Mouse (Mus musculus) lung, embryonic 14.5 days (tissue): Measurements from ENCODE around the gene Por. TPM values are rescaled to one million over a fixed set of nuclear protein-coding genes. Genes with fewer than 3 reads are reported as not detected.

Experiments used
- ATAC-seq: fragments of 200-750 bp; cut with Nextera tagmentation; 2 replicates; pipeline ENCODE4 v1.8.0; 2017; ENCODE audit warnings: mild to moderate bottlenecking, moderate TSS enrichment, moderate library complexity; ENCODE audit not compliant: insufficient read depth
- DNase-seq: peaks from one replicate; pipeline ENCODE4 v3.0.0-alpha.2; 2015
- H3K27ac ChIP-seq: fragments of 300-500 bp; sonication (generic); 2 replicates; pipeline ENCODE4 v1.5.1; 2014; ENCODE audit warnings: low read depth, mild to moderate bottlenecking, moderate library complexity
- H3K27me3 ChIP-seq: fragments of 300-500 bp; sonication (generic); 2 replicates; pipeline ENCODE4 v1.6.1; 2014; ENCODE audit warnings: low read length, control low read depth; ENCODE audit not compliant: insufficient read depth
- H3K36me3 ChIP-seq: fragments of 300-500 bp; sonication (generic); 2 replicates; pipeline ENCODE4 v1.6.1; 2014; ENCODE audit warnings: control low read depth; ENCODE audit not compliant: insufficient read depth
- H3K4me1 ChIP-seq: fragments of 300-500 bp; sonication (generic); 2 replicates; pipeline ENCODE4 v1.6.1; 2014; ENCODE audit warnings: antibody characterized with exemption, control low read depth; ENCODE audit not compliant: insufficient read depth
- H3K4me2 ChIP-seq: fragments of 300-500 bp; sonication (generic); 2 replicates; pipeline ENCODE4 v1.6.1; 2014; ENCODE audit warnings: mild to moderate bottlenecking
- H3K4me3 ChIP-seq: fragments of 300-500 bp; sonication (generic); 2 replicates; pipeline ENCODE4 v1.5.1; 2014; ENCODE audit warnings: low read depth, low read length
- H3K9ac ChIP-seq: fragments of 300-500 bp; sonication (generic); 2 replicates; pipeline ENCODE4 v1.6.1; 2014
- H3K9me3 ChIP-seq: fragments of 300-500 bp; sonication (generic); 2 replicates; pipeline ENCODE4 v1.6.1; 2016; ENCODE audit warnings: low read depth, low read length, control low read depth
- CTCF ChIP-seq: IDR thresholded peaks from 2 replicates; pipeline ENCODE4 v1.5.1; 2016; ENCODE audit warnings: antibody characterized with exemption, low read depth
- WGBS: fragments of 180-500 bp; shearing (Covaris S2); extraction: QIAGEN DNeasy Blood & Tissue Kit; methylation state at CpG from one replicate; pipeline ENCODE4 v1.1.7; 2014; 5-methylcytosine and 5-hydroxymethylcytosine counted together
- polyA plus RNA-seq: library from polyadenylated mRNA; unstranded; fragments of >200 nt; fragmentation: Nextera tagmentation; extraction: Ambion mirVana; gene quantifications from 2 replicates; pipeline ENCODE4 v1.2.1, GENCODE M21; 2014

The Por gene
- polyA plus RNA-seq, 1 experiment from 2014 or later = 52.7 TPM

DNA sequence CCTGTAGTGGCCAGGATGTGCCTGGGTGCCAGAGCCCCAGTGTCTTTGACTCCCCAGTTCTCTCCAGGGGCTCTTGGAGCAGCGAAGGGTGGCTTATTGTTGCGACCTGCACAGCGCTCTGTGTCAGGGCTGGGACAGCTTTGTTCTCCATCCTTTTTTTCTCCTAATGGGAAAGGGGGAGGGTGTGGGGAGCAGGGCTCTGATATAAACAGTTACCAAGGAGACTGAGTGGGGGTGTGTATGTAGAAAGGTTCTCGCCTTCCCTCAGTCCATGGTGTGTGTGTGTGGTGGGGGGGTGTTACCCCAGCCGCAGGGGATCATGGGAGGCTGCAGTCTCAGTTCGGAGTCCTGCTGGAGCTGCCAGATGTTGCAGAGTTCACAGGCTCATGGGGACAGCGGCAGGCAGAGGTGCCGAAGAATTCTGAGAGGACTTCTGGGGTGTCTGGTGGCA, 55.6 kb downstream of the Por start:
- no peaks in the 10 kb centered on the region for H3K27me3 ChIP-seq
- WGBS = 16% methylated on average over 8 of the region's 8 CpGs
- peaks cover 15% of the 10 kb centered on the region for H3K36me3 ChIP-seq
- 0 out of 2 replicates have a peak overlapping the region, but pooled peaks have one; percentile 15 for H3K4me3 ChIP-seq
- no peaks in the 10 kb centered on the region for H3K9me3 ChIP-seq
- H3K4me1 ChIP-seq = peaks cover 19% of the 10 kb centered on the region
- DNase-seq (peak; percentile 79), ATAC-seq (peak; percentile 89)
- TF ChIP-seq CTCF = no peak
- H3K4me2 ChIP-seq = peak overlapping the region; percentile 50
- H3K9ac ChIP-seq = peak overlapping the region; percentile 32; the same call in 1 of the 2 replicates
- peak overlapping the region; percentile 86 for H3K27ac ChIP-seq

DNA sequence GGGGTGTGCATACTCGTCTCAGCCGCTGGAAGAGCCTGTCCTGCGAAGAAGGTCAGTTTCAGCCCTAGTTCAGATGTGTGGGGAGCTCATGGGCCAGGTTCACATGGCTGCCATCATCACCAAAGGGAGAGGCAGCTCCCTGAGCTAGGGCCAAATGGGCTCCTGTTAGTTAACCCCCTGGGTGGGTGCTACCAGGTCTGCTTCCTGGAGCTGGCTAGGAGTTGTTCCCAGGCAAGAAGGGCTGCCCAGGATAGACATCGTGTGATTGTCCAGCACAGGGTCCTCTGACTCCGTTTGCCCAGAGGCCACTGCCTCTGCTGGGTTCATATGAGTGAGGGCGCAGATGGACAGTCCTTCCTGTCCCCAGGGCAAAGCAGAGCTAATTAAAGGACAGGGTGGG, 56.2 kb downstream of the Por start:
- peak overlapping the region; percentile 86; the same call in 1 of the 2 replicates for H3K27ac ChIP-seq
- 36% methylated on average over 6 of the region's 6 CpGs for WGBS
- TF ChIP-seq CTCF = no peak
- H3K4me1 ChIP-seq = peaks cover 19% of the 10 kb centered on the region
- H3K9me3 ChIP-seq = no peaks in the 10 kb centered on the region
- no peak for DNase-seq
- H3K36me3 ChIP-seq = peaks cover 21% of the 10 kb centered on the region
- 0 out of 2 replicates have a peak overlapping the region, but pooled peaks have one; percentile 15 for H3K4me3 ChIP-seq
- H3K4me2 ChIP-seq = peak overlapping the region; percentile 50
- peak; percentile 3; the same call in 1 of the 2 replicates for ATAC-seq
- peak overlapping the region; percentile 32 for H3K9ac ChIP-seq
- no peaks in the 10 kb centered on the region for H3K27me3 ChIP-seq

DNA sequence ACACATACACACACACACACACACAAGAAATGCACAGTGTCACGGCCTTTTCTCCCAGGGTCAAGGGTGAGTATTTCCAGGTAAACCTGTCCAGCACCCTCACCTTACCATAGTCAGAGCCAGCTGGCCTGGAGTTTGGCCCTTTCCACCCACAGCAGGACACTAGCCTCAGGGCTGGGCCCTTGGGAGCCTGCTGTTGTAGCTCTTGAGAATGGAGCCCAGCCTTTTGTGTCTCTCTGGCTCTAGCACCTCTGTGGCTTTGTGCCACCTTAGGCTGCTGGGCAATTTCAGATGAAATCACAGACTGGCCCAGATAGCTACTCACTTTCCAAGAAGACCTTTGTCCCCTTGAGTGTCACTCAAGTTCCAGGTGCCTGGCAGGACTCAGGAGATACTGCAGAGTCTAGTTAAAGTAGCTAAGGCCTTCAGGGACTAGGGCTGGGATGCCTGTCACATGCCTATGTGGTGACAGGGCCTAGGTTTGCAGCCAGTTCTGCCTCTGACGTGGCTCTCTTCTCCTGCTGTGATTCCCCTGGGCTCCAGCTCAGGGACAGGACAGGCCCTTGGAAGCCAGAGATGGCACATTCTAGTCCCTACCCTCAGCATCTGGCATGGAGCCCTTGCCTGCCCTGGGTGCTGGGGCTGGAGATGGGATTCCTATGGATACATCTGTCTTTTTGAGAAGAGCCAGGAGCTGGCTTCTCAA, 57.0 kb downstream of the Por start:
- Histone ChIP-seq H3K27ac (no peak overlapping the region), H3K4me3 (no peak overlapping the region), H3K36me3 (peaks cover 29% of the 10 kb centered on the region), H3K4me2 (no peak overlapping the region), H3K9me3 (no peaks in the 10 kb centered on the region), H3K9ac (no peak overlapping the region), H3K27me3 (no peaks in the 10 kb centered on the region), H3K4me1 (peaks cover 19% of the 10 kb centered on the region)
- ATAC-seq = no peak
- WGBS = 87% methylated on average over 2 of the region's 2 CpGs
- no peak for TF ChIP-seq CTCF
- no peak for DNase-seq

DNA sequence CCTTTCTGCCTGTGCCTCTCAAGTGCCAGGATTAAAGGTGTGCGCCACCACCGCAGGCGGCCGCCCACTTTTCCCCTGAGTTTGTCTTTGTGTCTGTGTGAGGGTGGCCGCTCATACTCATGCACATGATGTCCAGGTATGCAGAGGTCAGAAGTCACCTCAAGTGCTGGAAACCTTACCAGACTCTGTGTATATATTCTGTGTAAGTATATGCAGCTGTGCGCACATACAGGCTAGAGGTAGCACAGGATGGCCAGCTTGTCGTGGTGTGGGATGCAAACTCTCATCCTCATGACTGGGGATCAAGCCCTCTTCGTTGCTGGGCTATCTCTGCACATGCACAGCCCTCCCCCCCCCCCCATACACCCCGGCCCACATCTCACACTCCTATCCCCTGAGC, 58.0 kb downstream of the Por start:
- Histone ChIP-seq H3K4me3 (no peak overlapping the region), H3K9ac (no peak overlapping the region), H3K27me3 (no peaks in the 10 kb centered on the region), H3K27ac (no peak overlapping the region), H3K4me1 (peaks cover 15% of the 10 kb centered on the region), H3K4me2 (no peak overlapping the region), H3K36me3 (peaks cover 39% of the 10 kb centered on the region), H3K9me3 (no peaks in the 10 kb centered on the region)
- DNase-seq (no peak), ATAC-seq (no peak)
- no peak for TF ChIP-seq CTCF
- 80% methylated on average over 9 of the region's 9 CpGs for WGBS

DNA sequence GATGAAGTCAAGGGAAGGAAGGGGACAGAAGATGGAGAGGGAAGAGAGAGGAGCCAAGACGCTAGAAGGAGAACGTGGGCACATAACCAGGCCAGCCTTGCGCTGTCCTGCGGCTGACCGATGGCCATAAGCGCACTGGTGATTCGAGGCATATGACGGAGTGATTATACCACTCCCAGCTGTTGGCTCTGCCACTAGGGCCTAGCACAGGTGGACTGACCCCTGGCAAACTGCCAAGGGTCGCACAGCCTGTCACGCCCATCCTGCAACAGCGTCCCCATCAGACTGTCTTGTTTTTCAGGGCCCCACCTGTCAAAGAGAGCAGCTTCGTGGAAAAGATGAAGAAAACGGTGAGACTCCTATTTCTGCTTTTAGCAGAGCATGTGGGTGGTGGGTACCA, 58.5 kb downstream of the Por start:
- Histone ChIP-seq H3K27me3 (no peaks in the 10 kb centered on the region), H3K9ac (no peak overlapping the region), H3K4me2 (no peak overlapping the region), H3K9me3 (no peaks in the 10 kb centered on the region), H3K4me3 (no peak overlapping the region), H3K27ac (no peak overlapping the region), H3K4me1 (peaks cover 15% of the 10 kb centered on the region), H3K36me3 (peaks cover 44% of the 10 kb centered on the region)
- 85% methylated on average over 13 of the region's 13 CpGs for WGBS
- no peak for TF ChIP-seq CTCF
- DNase-seq (no peak), ATAC-seq (no peak)

DNA sequence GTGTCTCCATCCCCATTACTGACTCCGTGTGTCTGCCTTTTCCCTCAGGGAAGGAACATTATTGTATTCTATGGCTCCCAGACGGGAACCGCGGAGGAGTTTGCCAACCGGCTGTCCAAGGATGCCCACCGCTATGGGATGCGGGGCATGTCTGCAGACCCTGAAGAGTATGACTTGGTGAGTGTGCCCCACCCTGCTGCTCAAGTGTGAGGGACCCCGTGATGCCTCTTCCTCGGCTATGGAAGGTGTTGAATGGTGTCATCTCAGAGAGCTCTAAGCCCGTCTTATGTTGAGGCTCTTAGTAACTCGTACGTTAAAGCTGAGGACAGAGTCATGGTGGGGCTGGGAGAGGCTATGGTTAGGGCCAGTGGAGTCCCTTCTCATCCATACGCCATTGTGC, 59.5 kb downstream of the Por start:
- Histone ChIP-seq H3K27me3 (no peaks in the 10 kb centered on the region), H3K4me1 (peaks cover 15% of the 10 kb centered on the region), H3K27ac (no peak overlapping the region), H3K9me3 (no peaks in the 10 kb centered on the region), H3K4me2 (no peak overlapping the region), H3K36me3 (peaks cover 54% of the 10 kb centered on the region), H3K4me3 (no peak overlapping the region), H3K9ac (no peak overlapping the region)
- WGBS = 85% methylated on average over 13 of the region's 13 CpGs
- DNase-seq = no peak
- ATAC-seq = no peak
- TF ChIP-seq CTCF = no peak

DNA sequence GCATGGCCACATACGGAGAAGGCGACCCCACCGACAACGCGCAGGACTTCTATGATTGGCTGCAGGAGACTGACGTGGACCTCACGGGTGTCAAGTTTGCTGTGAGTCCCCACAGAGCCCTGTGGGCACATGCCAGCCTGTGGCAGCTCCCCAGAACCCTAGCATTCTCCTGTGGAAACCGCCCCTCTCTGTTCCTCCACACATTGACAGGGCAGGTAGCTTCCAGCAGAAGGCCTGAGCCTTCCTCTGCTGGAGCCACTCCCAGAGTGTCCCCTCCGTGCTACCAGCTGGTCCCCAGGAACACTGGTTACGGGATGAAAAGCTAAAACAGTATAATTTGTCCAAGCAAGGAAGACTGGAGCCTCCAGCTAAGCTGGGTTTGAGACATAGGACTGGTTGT, 60.4 kb downstream of the Por start:
- no peak overlapping the region for H3K4me3 ChIP-seq
- TF ChIP-seq CTCF = no peak
- H3K27me3 ChIP-seq = no peaks in the 10 kb centered on the region
- no peak overlapping the region for H3K9ac ChIP-seq
- ATAC-seq = no peak
- no peak overlapping the region for H3K4me2 ChIP-seq
- 93% methylated on average over 10 of the region's 10 CpGs for WGBS
- H3K4me1 ChIP-seq = peaks cover 6% of the 10 kb centered on the region
- no peak overlapping the region for H3K27ac ChIP-seq
- H3K36me3 ChIP-seq = peaks cover 63% of the 10 kb centered on the region
- no peaks in the 10 kb centered on the region for H3K9me3 ChIP-seq
- DNase-seq = no peak
